Mouse (Mus musculus) left cerebral cortex, postnatal 10 days (tissue): Measurements from ENCODE around the gene Klk8. TPM values are rescaled to one million over a fixed set of nuclear protein-coding genes. Genes with fewer than 3 reads are reported as not detected.

Source experiments
- DNase-seq, 2 experiments: peaks; one replicate each; pipeline ENCODE4 v3.0.0; 2021 to 2022; ENCODE audit warnings: low spot score in 2 of 2, mixed read lengths in 1 of 2; ENCODE audit errors: extremely low spot score in 1 of 2
- intact Hi-C: fragments of 180-260 bp; cut with DNase I; formaldehyde crosslinking; loops from one replicate; pipeline ENCODE4 v1.15.1; 2025
- total RNA-seq, 2 experiments: library from RNA; stranded (reverse); gene quantifications; 2 replicates each; pipeline ENCODE4 v1.2.3; 2021

Klk8 gene
- 1 to 10 TPM; 6.7 to 6.9 TPM for total RNA-seq

DNA sequence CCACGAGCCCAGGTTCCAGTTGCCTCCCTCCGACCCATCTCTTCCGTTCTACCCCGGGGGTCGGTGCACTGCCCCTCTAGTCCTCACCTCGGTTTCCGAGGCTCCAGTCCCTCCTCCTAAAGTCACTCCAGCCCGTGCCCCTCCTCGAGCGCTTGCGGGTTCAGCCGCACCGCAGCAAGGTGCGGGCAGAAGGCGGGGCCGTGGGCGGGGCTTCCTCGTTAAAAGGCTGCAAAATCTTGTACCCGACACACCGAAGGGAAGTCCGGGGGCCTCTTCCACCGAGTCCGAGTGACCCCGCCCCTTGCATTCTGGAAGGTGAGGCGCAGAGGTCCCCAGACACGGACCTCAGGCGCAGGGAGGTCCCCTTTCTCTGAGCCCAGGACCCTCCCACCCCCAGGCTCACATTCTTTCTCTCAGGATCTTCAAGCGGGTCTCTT, at the start of gene Klk8:
Klk8 (plus strand) TSS at position 245 of the 437 bp plus-strand sequence.
- DNase-seq, result peak in 1 of 2 experiments; percentile 55
- intact Hi-C loops, result no loop called here

DNA sequence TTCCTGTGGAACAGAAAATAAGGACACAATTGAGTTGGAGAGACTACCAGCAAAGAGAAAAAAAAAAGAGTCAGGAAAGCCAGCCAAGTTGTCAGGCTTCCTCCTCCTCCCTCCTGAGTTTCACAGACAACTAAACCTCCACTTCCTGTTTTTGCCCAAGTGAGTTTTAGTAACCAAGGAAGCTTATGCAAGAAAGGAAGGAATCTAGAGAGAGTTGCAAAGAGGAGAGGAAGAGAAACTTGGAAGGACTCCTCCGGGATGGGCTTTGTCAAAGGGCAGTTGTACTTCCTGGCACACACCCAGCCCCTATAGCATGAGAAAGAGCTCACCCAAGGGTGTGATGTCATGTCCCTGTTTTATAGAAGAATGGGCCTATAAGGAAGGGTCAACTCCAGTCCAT, 49.6 kb upstream of the Klk8 start:
- DNase-seq, result peak in 1 of 2 experiments; percentile 24

GRCm38 (mm10) chr7:43752806-43753205, 44.6 kb upstream of the Klk8 start:
- no peak for DNase-seq

More for the DNA sequence above, 49.6 kb upstream of the Klk8 start:
- intact Hi-C loops, result no loop called here

GRCm38 (mm10) chr7:43766484-43766883, 30.9 kb upstream of the Klk8 start:
- no peak for DNase-seq
- intact Hi-C loops, result no loop called here

More at GRCm38 (mm10) chr7:43752806-43753205, 44.6 kb upstream of the Klk8 start:
- intact Hi-C loops, result no loop called here

- intact Hi-C loops, result no loop called here
- no peak for DNase-seq
These were observed 28.8 kb upstream of the Klk8 start, which contains the start of gene Klk12 for GRCm38 (mm10) chr7:43768597-43768996. Klk12 (plus strand) TSS chr7:43768897.

DNA sequence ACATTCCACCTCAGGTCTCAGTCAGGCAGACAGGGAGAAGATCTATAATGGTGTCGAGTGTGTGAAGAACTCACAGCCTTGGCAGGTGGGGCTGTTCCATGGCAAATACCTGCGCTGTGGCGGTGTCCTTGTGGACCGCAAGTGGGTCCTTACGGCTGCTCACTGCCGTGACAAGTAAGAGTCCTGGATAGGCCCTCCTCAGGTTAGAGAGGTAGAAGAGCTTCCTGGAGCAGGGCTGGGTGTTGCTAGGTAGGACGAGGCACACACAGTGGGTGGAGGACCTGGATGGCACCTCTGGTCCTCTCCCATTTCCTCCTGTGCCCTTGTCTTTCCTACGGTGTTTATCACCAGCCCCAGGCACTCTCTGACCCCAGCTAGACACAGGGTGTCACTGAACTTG, 27.7 kb upstream of the Klk8 start:
- DNase-seq, result no peak
- intact Hi-C loops, result no loop called here

DNA sequence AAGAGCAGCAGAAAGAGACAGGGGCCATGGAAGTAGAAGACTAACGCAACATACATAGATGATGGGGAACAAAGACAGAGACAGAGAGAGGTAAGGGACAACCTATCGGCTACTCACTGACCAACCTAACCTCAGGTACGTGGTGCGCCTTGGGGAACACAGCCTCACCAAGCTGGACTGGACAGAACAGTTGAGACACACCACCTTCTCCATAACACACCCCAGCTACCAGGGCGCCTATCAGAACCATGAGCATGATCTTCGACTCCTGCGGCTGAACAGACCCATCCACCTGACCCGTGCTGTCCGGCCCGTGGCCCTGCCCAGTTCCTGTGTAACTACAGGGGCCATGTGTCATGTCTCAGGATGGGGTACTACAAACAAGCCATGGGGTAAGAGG, 26.7 kb upstream of the Klk8 start:
- intact Hi-C loops, result no loop called here
- DNase-seq, result no peak

- DNase-seq, result no peak
These were observed 25.5 kb upstream of the Klk8 start for GRCm38 (mm10) chr7:43771916-43772315.

GRCm38 (mm10) chr7:43772901-43773300, 24.5 kb upstream of the Klk8 start:
- intact Hi-C loops, result no loop called here
- DNase-seq, result no peak

More at GRCm38 (mm10) chr7:43771916-43772315, 25.5 kb upstream of the Klk8 start:
- intact Hi-C loops, result no loop called here

GRCm38 (mm10) chr7:43774364-43774763, 23.0 kb upstream of the Klk8 start, which contains the start of gene Klk11:
Klk11 (plus strand) TSS chr7:43774604.
- intact Hi-C loops, result no loop called here
- DNase-seq, result no peak

GRCm38 (mm10) chr7:43774802-43775201, 22.6 kb upstream of the Klk8 start:
- DNase-seq, result no peak
- intact Hi-C loops, result no loop called here

- intact Hi-C loops, result no loop called here
- DNase-seq, result no peak
These were observed 21.9 kb upstream of the Klk8 start for GRCm38 (mm10) chr7:43775311-43776057.

DNA sequence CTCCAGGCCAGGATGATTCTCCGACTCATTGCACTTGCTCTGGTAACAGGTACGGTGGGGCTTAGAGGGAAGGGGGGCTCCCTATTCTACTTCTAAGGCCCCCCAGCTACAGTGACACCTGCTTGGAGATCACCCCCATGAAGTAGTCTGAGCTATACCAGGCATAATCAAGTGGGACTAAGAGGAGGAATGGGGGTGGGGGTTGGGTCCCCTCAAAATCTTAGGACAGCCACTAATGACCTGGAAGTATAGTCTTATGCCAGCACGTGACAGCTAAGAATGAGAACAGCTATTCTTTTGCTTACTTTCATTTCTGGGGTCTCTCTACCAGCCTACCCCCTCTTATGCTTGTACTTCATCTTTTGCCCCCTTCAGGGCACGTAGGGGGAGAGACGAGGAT, 20.9 kb upstream of the Klk8 start:
- intact Hi-C loops, result no loop called here
- DNase-seq, result no peak

DNA sequence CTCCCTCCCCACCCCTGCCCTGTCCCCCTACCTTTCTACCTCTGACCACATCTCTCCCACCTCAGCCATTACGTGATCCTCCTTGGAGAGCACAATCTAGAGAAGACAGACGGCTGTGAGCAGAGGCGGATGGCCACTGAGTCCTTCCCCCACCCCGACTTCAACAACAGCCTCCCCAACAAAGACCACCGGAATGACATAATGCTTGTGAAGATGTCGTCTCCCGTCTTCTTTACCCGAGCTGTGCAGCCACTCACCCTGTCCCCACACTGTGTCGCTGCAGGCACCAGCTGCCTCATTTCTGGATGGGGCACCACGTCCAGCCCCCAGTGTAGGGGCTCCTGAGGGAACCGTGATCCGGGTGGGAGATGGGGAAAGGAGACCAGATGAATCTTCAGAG, 20.0 kb upstream of the Klk8 start:
- intact Hi-C loops, result no loop called here
- DNase-seq, result no peak

GRCm38 (mm10) chr7:43778176-43778970, 19.0 kb upstream of the Klk8 start:
- intact Hi-C loops, result no loop called here
- no peak for DNase-seq

GRCm38 (mm10) chr7:43780241-43780640, 17.1 kb upstream of the Klk8 start:
- intact Hi-C loops, result loop anchor here (5.0 kb wide), 2 partner anchors 98 to 112 kb away; no protein-coding TSS in a partner anchor
- no peak for DNase-seq

- DNase-seq, result no peak
These were observed 16.6 kb upstream of the Klk8 start, which contains the start of gene Klk10 for GRCm38 (mm10) chr7:43780746-43781145. Klk10 (plus strand) TSS chr7:43781035.

DNA sequence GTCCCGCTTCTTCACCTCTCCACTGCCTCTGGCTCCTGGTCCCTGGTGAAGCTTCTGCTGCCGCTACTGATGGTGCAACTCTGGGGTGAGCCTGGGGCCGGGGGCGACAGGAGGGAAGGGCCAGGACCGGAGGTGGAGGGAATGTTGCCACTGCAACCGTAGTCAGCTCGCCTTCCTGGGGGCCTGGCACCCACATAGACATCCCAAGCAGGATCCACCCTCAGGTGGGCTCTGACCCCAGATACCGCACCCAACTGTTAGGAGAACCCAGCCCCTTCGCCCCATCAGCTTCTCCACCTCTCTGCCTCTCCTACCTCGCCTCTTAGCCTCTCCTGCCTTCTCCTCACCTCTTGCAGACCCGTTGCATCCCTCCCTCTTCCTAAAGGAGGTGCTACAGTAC, 15.8 kb upstream of the Klk8 start:
- intact Hi-C loops, result loop anchor here (5.0 kb wide), 2 partner anchors 99 to 111 kb away; no protein-coding TSS in a partner anchor
- DNase-seq, result no peak

More at GRCm38 (mm10) chr7:43780746-43781145, 16.6 kb upstream of the Klk8 start, which contains the start of gene Klk10:
- intact Hi-C loops, result loop anchor here (5.0 kb wide), 2 partner anchors 98 to 112 kb away; no protein-coding TSS in a partner anchor
